ENCODE assay signal across 11 mouse cellular contexts in genomic region chr8:79292712-79293264, GRCm38 (mm10). TPM values are rescaled to one million over a fixed set of nuclear protein-coding genes. Genes with fewer than 3 reads are reported as not detected.
DNase-seq lines count a peak whose midpoint lies in the region; ATAC-seq and TF ChIP-seq lines count a peak whose summit lies in the region.
"Had no signal": no experiment of that assay in that cellular context is flagged by ENCODE, and none has a peak within 500 bp of the region (broad histone marks: within the 10 kb centered on the region; RNA-seq: fewer than 3 reads in every experiment).

No protein-coding gene starts in this region.

- peaks cover 23% of the 10 kb centered on the region for H3K4me1 ChIP-seq in heart, embryonic 15.5 days (replicated peaks)
- H3K4me1 ChIP-seq in lung, embryonic 16.5 days (replicated peaks; ENCODE audit: control insufficient read depth, insufficient read depth, low read length): peaks cover 17% of the 10 kb centered on the region
- peaks cover 10% of the 10 kb centered on the region for H3K4me1 ChIP-seq in lung, adult 2 months (ENCODE audit: control insufficient read depth, insufficient read depth, low read length)
- H3K4me1 ChIP-seq in hindbrain, embryonic 14.5 days (replicated peaks; ENCODE audit: control insufficient read depth, insufficient read depth, low read length): peaks cover 22% of the 10 kb centered on the region
- peaks cover 9% of the 10 kb centered on the region for H3K4me1 ChIP-seq in midbrain, postnatal 0 days (ENCODE audit: insufficient read depth, low read length)

- no peaks in the 10 kb centered on the region for H3K9me3 ChIP-seq in heart, embryonic 15.5 days (replicated peaks)
- H3K9me3 ChIP-seq in lung, embryonic 16.5 days (ENCODE audit: control insufficient read depth, low read length): no peaks in the 10 kb centered on the region
- no peaks in the 10 kb centered on the region for H3K9me3 ChIP-seq in hindbrain, embryonic 14.5 days (ENCODE audit: control insufficient read depth, low read length)
- no peaks in the 10 kb centered on the region for H3K9me3 ChIP-seq in midbrain, postnatal 0 days (ENCODE audit: low read length)

- no peaks in the 10 kb centered on the region for H3K36me3 ChIP-seq in heart, embryonic 15.5 days
- no peaks in the 10 kb centered on the region for H3K36me3 ChIP-seq in lung, embryonic 16.5 days (ENCODE audit: control insufficient read depth, insufficient read depth, low read length)
- no peaks in the 10 kb centered on the region for H3K36me3 ChIP-seq in hindbrain, embryonic 14.5 days (replicated peaks; ENCODE audit: control insufficient read depth, insufficient read depth)
- no peaks in the 10 kb centered on the region for H3K36me3 ChIP-seq in midbrain, postnatal 0 days (ENCODE audit: insufficient read depth, low read length)

- peak overlapping the region; percentile 74 for H3K4me2 ChIP-seq in heart, embryonic 15.5 days
- H3K4me2 ChIP-seq in lung, embryonic 16.5 days (ENCODE audit: low read depth, low read length): peak overlapping the region; percentile 63
- H3K4me2 ChIP-seq in hindbrain, embryonic 14.5 days (replicated peaks): peak overlapping the region; percentile 91; the same call in 1 of the 2 replicates
- no peak overlapping the region for H3K4me2 ChIP-seq in midbrain, postnatal 0 days (ENCODE audit: low read depth, low read length, poor library complexity, severe bottlenecking)

- DNase-seq in heart, adult 9 months (ENCODE audit: low spot score in 2 of 2): no peak
- no peak for DNase-seq in lung, adult 2 months
- no peak for DNase-seq in hindbrain, embryonic 14.5 days (ENCODE audit: low spot score)
- no peak for DNase-seq in midbrain, postnatal 0 days (ENCODE audit: low spot score)
- DNase-seq in layer of hippocampus, adult 2 months (ENCODE audit: low spot score in 2 of 2): no peak
- DNase-seq in c-Kit-positive CD71-positive TER-119-positive erythroid progenitor cells, embryonic 14.5 days (ENCODE audit: low spot score): no peak
- DNase-seq: layer of hippocampus, postnatal 36 days; lung, postnatal 14 days; thymus, postnatal 14 days had no signal

- TF ChIP-seq POLR2A in lung, adult 2 months (IDR thresholded peaks at IDR 0.05; ENCODE audit: borderline replicate concordance, extremely low read depth, low read depth, low read length): no peak

- TF ChIP-seq CTCF in lung, adult 2 months (IDR thresholded peaks at IDR 0.05; ENCODE audit: insufficient read depth, low read length): no peak
- TF ChIP-seq CTCF in midbrain, postnatal 0 days (IDR thresholded peaks at IDR 0.05): no peak
- TF ChIP-seq CTCF in layer of hippocampus, adult 2 months (conservative IDR thresholded peaks at IDR 0.05): no peak

- H3K27ac ChIP-seq in heart, embryonic 15.5 days: peak overlapping the region; percentile 97; the same call in 1 of the 2 replicates
- H3K27ac ChIP-seq in lung, embryonic 16.5 days (ENCODE audit: low read length): peak overlapping the region; percentile 55
- no peak overlapping the region for H3K27ac ChIP-seq in hindbrain, embryonic 14.5 days
- H3K27ac ChIP-seq in midbrain, postnatal 0 days (ENCODE audit: low read depth, low read length): no peak overlapping the region
- H3K27ac ChIP-seq in layer of hippocampus, adult 2 months: no peak overlapping the region

- ATAC-seq in heart, embryonic 15.5 days (replicated peaks; ENCODE audit: insufficient number of reproducible peaks, insufficient read depth, low FRiP score, low read depth): no peak
- ATAC-seq in lung, embryonic 16.5 days (ENCODE audit: low read depth): no peak
- ATAC-seq in hindbrain, embryonic 14.5 days (ENCODE audit: low FRiP score): no peak
- no peak for ATAC-seq in midbrain, postnatal 0 days (ENCODE audit: low FRiP score)

- H3K27me3 ChIP-seq in heart, embryonic 15.5 days: no peaks in the 10 kb centered on the region
- no peaks in the 10 kb centered on the region for H3K27me3 ChIP-seq in lung, embryonic 16.5 days (ENCODE audit: control insufficient read depth, insufficient read depth, low read depth, low read length)
- no peaks in the 10 kb centered on the region for H3K27me3 ChIP-seq in hindbrain, embryonic 14.5 days (ENCODE audit: control insufficient read depth, insufficient read depth, low read length)
- H3K27me3 ChIP-seq in midbrain, postnatal 0 days (ENCODE audit: insufficient read depth, low read length): no peaks in the 10 kb centered on the region

- H3K4me3 ChIP-seq in heart, embryonic 15.5 days: no peak overlapping the region; the same call in 1 of the 2 replicates
- peak overlapping the region; percentile 3; the same call in 1 of the 2 replicates for H3K4me3 ChIP-seq in lung, embryonic 16.5 days (ENCODE audit: low read length)
- no peak overlapping the region for H3K4me3 ChIP-seq in lung, adult 2 months (replicated peaks; ENCODE audit: extremely low read depth, low read depth, low read length)
- H3K4me3 ChIP-seq in hindbrain, embryonic 14.5 days (replicated peaks; ENCODE audit: low read length): no peak overlapping the region
- no peak overlapping the region for H3K4me3 ChIP-seq in midbrain, postnatal 0 days (ENCODE audit: low read depth, low read length)
- H3K4me3 ChIP-seq in layer of hippocampus, adult 2 months: no peak overlapping the region

- WGBS in heart, embryonic 15.5 days: 30% methylated on average over 3 of the region's 3 CpGs
- WGBS in lung, embryonic 16.5 days: 50% methylated on average over 3 of the region's 3 CpGs
- 62% methylated on average over 3 of the region's 3 CpGs for WGBS in lung, adult 2 months
- WGBS in hindbrain, embryonic 14.5 days: 86% methylated on average over 3 of the region's 3 CpGs
- 90% methylated on average over 3 of the region's 3 CpGs for WGBS in midbrain, postnatal 0 days

- H3K9ac ChIP-seq in heart, embryonic 15.5 days: no peak overlapping the region
- H3K9ac ChIP-seq in lung, embryonic 16.5 days (ENCODE audit: low read length): no peak overlapping the region
- H3K9ac ChIP-seq in hindbrain, embryonic 14.5 days: no peak overlapping the region
- H3K9ac ChIP-seq in midbrain, postnatal 0 days (replicated peaks; ENCODE audit: low read length, poor library complexity, severe bottlenecking): peak overlapping the region; percentile 36; the same call in 1 of the 2 replicates

RNA-seq across cellular contexts. Expression of gene Mmaa, which starts 1.9 kb away (rescaled TPM):
- polyA plus RNA-seq in heart, embryonic 15.5 days (2015; fragmentation: Nextera tagmentation; extraction: Ambion mirVana): 15.0 and 15.7 TPM in 2 replicates
- polyA plus RNA-seq in lung, embryonic 16.5 days (2015; fragmentation: Nextera tagmentation; extraction: Ambion mirVana): 12.0 and 12.5 TPM in 2 replicates
- 2.9 and 6.4 TPM in 2 replicates for polyA plus RNA-seq in lung, adult 2 months (2012; rRNA removed)
- polyA plus RNA-seq in hindbrain, embryonic 14.5 days (2014; fragmentation: Nextera tagmentation; extraction: Ambion mirVana): 15.6 and 15.9 TPM in 2 replicates
- total RNA-seq in midbrain, postnatal 0 days (2014; rRNA removed): 9.4 and 14.2 TPM in 2 replicates
- polyA plus RNA-seq in midbrain, postnatal 0 days (2015; fragmentation: Nextera tagmentation; extraction: Ambion mirVana): 11.3 and 11.8 TPM in 2 replicates
- total RNA-seq in layer of hippocampus, adult 2 months (2021): 10 to 100 TPM; 26.0 to 28.5 TPM

RNA-seq across cellular contexts. Expression of gene 1700011L22Rik, which starts 44.4 kb away (rescaled TPM):
- polyA plus RNA-seq in heart, embryonic 15.5 days (2015; fragmentation: Nextera tagmentation; extraction: Ambion mirVana): not detected in 2 replicates
- not detected in 2 replicates for polyA plus RNA-seq in lung, embryonic 16.5 days (2015; fragmentation: Nextera tagmentation; extraction: Ambion mirVana)
- polyA plus RNA-seq in lung, adult 2 months (2012; rRNA removed): not detected in 2 replicates
- not detected in 2 replicates for polyA plus RNA-seq in hindbrain, embryonic 14.5 days (2014; fragmentation: Nextera tagmentation; extraction: Ambion mirVana)
- total RNA-seq in midbrain, postnatal 0 days (2014; rRNA removed): not detected in 2 replicates
- not detected in 2 replicates for polyA plus RNA-seq in midbrain, postnatal 0 days (2015; fragmentation: Nextera tagmentation; extraction: Ambion mirVana)
- total RNA-seq in layer of hippocampus, adult 2 months (2021): not detected
- total RNA-seq: layer of hippocampus, postnatal 36 days had no signal

Comparison
In these comparisons a context has a peak if more than half of its experiments do, and no peak if none do; other contexts are left out.
1. H3K27ac ChIP-seq: peak in heart, embryonic 15.5 days (single experiment) and lung, embryonic 16.5 days (single experiment); none in hindbrain, embryonic 14.5 days (single experiment), midbrain, postnatal 0 days (single experiment) and layer of hippocampus, adult 2 months (single experiment).